Mouse (Mus musculus) E14TG2a.4 (cell line): ENCODE measurements around the gene Zzz3.

ENCODE experiments used
- H3K27me3 ChIP-seq: 2 replicates; pipeline ENCODE4 v1.6.1; 2014; ENCODE audit warnings: low read length, control low read depth; ENCODE audit not compliant: insufficient read depth
- H3K36me3 ChIP-seq: 2 replicates; pipeline ENCODE4 v1.6.1; 2014; ENCODE audit warnings: low read length, control low read depth; ENCODE audit not compliant: insufficient read depth
- H3K4me1 ChIP-seq: replicated peaks from 2 replicates; pipeline ENCODE4 v1.6.1; 2014; ENCODE audit warnings: low read depth, low read length, control low read depth
- H3K4me3 ChIP-seq: replicated peaks from 2 replicates; pipeline ENCODE4 v1.5.1; 2014; ENCODE audit warnings: mild to moderate bottlenecking, low read length
- H3K9me3 ChIP-seq: 2 replicates; pipeline ENCODE4 v1.6.1; 2014; ENCODE audit warnings: low read length, control low read depth
- CTCF ChIP-seq: conservative IDR thresholded peaks from 2 replicates; pipeline ENCODE4 v1.5.1; 2014; ENCODE audit warnings: low read length
- NANOG ChIP-seq: IDR thresholded peaks from 2 replicates; pipeline ENCODE4 v1.6.1; 2014; ENCODE audit warnings: borderline replicate concordance, low read length, mixed read lengths
- POU5F1 ChIP-seq: IDR thresholded peaks from 2 replicates; pipeline ENCODE4 v1.6.1; 2014; ENCODE audit warnings: low read length, borderline replicate concordance

Gene Zzz3

GRCm38 (mm10) chr3:152475278-152475669 is 80.0 kb downstream of the Zzz3 start:
- Histone ChIP-seq H3K36me3 (no peaks in the 10 kb centered on the region), H3K4me1 (peaks cover 45% of the 10 kb centered on the region), H3K27me3 (peaks cover 24% of the 10 kb centered on the region), H3K4me3 (no peak overlapping the region), H3K9me3 (no peaks in the 10 kb centered on the region)
- TF ChIP-seq CTCF (no peak), POU5F1 (no peak), NANOG (no peak)

GRCm38 (mm10) chr3:152475894-152476293 is 80.6 kb downstream of the Zzz3 start:
- no peaks in the 10 kb centered on the region for H3K9me3 ChIP-seq
- TF ChIP-seq CTCF (no peak), NANOG (no peak), POU5F1 (no peak)

GRCm38 (mm10) chr3:152477796-152478527 is 82.7 kb downstream of the Zzz3 start:
- no peaks in the 10 kb centered on the region for H3K36me3 ChIP-seq

More at GRCm38 (mm10) chr3:152475894-152476293, 80.6 kb downstream of the Zzz3 start:
- Histone ChIP-seq H3K27me3 (peaks cover 24% of the 10 kb centered on the region), H3K4me3 (no peak overlapping the region), H3K36me3 (no peaks in the 10 kb centered on the region), H3K4me1 (peaks cover 51% of the 10 kb centered on the region)

GRCm38 (mm10) chr3:152478599-152479435 is 83.5 kb downstream of the Zzz3 start:
- TF ChIP-seq NANOG (no peak), POU5F1 (no peak), CTCF (no peak)
- Histone ChIP-seq H3K27me3 (peaks cover 28% of the 10 kb centered on the region), H3K9me3 (no peaks in the 10 kb centered on the region), H3K4me3 (peak overlapping the region; percentile 71), H3K4me1 (peaks cover 57% of the 10 kb centered on the region), H3K36me3 (no peaks in the 10 kb centered on the region)

More at GRCm38 (mm10) chr3:152477796-152478527, 82.7 kb downstream of the Zzz3 start:
- peak; percentile 45 for TF ChIP-seq CTCF
- TF ChIP-seq NANOG = no peak
- TF ChIP-seq POU5F1 = no peak
- peak overlapping the region; percentile 71 for H3K4me3 ChIP-seq
- no peaks in the 10 kb centered on the region for H3K9me3 ChIP-seq
- peaks cover 26% of the 10 kb centered on the region for H3K27me3 ChIP-seq
- peaks cover 57% of the 10 kb centered on the region for H3K4me1 ChIP-seq

GRCm38 (mm10) chr3:152480336-152480735 is 85.1 kb downstream of the Zzz3 start:
- peaks cover 36% of the 10 kb centered on the region for H3K27me3 ChIP-seq
- peaks cover 47% of the 10 kb centered on the region for H3K4me1 ChIP-seq
- H3K36me3 ChIP-seq = no peaks in the 10 kb centered on the region
- TF ChIP-seq CTCF (no peak), POU5F1 (no peak), NANOG (no peak)
- H3K4me3 ChIP-seq = no peak overlapping the region
- no peaks in the 10 kb centered on the region for H3K9me3 ChIP-seq

- Histone ChIP-seq H3K36me3 (no peaks in the 10 kb centered on the region), H3K4me3 (no peak overlapping the region), H3K9me3 (no peaks in the 10 kb centered on the region), H3K27me3 (peaks cover 40% of the 10 kb centered on the region), H3K4me1 (peaks cover 33% of the 10 kb centered on the region)
- TF ChIP-seq NANOG (no peak), CTCF (no peak), POU5F1 (no peak)
Measured at GRCm38 (mm10) chr3:152482182-152482581, 86.9 kb downstream of the Zzz3 start.

- no peaks in the 10 kb centered on the region for H3K9me3 ChIP-seq
- peaks cover 17% of the 10 kb centered on the region for H3K4me1 ChIP-seq
- H3K4me3 ChIP-seq = no peak overlapping the region
- H3K36me3 ChIP-seq = no peaks in the 10 kb centered on the region
- H3K27me3 ChIP-seq = peaks cover 41% of the 10 kb centered on the region
- TF ChIP-seq NANOG (no peak), POU5F1 (no peak), CTCF (no peak)
Measured at GRCm38 (mm10) chr3:152483800-152484199, 88.5 kb downstream of the Zzz3 start.

GRCm38 (mm10) chr3:152484206-152484605 is 88.9 kb downstream of the Zzz3 start:
- Histone ChIP-seq H3K27me3 (peaks cover 44% of the 10 kb centered on the region), H3K9me3 (no peaks in the 10 kb centered on the region), H3K4me1 (peaks cover 16% of the 10 kb centered on the region), H3K36me3 (no peaks in the 10 kb centered on the region), H3K4me3 (no peak overlapping the region)
- no peak for TF ChIP-seq POU5F1
- no peak for TF ChIP-seq NANOG
- TF ChIP-seq CTCF = no peak
